Mouse (Mus musculus): ENCODE measurements around the gene Rem1. TPM values are rescaled to one million over a fixed set of nuclear protein-coding genes. Genes with fewer than 3 reads are reported as not detected.
A peak's percentile ranks its signal among the peaks of the same experiment; 100 is the strongest.

Gene Rem1
- polyA plus RNA-seq, 1 experiment = 0.48 TPM

DNA sequence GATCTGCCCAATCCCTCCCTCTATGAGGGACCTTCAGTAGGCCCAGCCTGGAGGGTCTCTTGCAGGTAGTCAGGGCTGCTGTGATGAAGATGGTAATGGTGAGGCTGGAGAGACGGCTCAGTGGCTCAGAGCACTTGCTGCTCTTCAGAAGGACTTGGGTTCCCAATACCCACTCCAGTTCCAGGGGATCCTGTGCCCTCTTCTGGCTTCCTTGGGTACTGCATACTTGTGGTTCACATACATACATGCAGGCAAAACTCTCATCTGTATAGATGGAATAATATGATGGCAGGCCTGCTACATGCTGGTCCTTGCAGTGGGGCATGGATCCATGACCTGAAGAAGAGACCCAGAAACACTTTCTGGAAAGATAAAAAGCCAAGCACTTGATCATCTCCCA lies 18.0 kb upstream of the Rem1 start:
- DNase-seq (ENCODE audit: low read depth) = no peak

DNA sequence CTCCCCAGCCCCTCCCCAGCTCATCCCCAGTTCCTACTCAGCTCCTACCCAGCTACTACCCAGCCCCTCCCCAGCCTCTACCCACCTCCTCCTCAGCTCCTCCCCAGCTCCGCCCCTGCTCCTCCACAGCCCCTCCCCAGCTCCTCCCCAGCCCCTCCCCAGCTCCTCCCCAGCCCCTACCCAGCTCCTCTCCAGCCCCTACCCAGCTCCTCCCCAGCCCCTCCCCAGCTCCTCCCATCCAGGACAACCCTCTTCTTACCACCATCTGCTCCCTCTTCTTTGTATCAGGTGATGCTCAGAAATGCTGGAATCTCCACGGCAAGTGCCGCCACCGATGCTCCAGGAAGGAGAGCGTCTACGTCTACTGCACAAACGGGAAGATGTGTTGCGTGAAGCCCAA lies 14.6 kb upstream of the Rem1 start:
- TF ChIP-seq POLR2A (IDR thresholded peaks at IDR 0.05; ENCODE audit: borderline replicate concordance, extremely low read depth, insufficient read depth, insufficient read length, poor library complexity, severe bottlenecking) (no peak), CTCF (IDR thresholded peaks at IDR 0.05; ENCODE audit: borderline replicate concordance, extremely low read depth, insufficient read depth, insufficient read length) (no peak)
- peak; percentile 44 for DNase-seq (ENCODE audit: low read depth)

More for the DNA sequence above, 18.0 kb upstream of the Rem1 start:
- TF ChIP-seq POLR2A (IDR thresholded peaks at IDR 0.05; ENCODE audit: borderline replicate concordance, extremely low read depth, insufficient read depth, insufficient read length, poor library complexity, severe bottlenecking) (no peak), CTCF (IDR thresholded peaks at IDR 0.05; ENCODE audit: borderline replicate concordance, extremely low read depth, insufficient read depth, insufficient read length) (no peak)

DNA sequence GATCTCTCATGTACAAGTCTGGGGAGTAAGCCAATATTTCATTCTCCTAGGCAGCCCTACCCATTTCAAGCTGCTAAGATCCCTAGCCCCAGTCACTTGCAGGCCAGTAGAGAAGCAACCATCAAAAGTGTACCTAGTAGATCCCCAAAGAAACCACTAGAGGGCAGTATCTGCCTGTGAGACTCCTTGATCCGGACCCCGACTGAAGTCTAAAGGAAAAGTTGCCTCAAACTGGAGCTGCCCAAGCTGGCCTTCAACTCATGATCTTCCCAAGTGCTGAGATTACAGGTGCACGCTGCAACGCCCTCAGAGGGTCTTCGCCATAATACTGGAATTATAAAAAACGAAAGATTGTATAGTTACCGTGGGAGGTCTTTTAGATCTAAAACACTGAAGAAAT lies 11.2 kb upstream of the Rem1 start:
- peak; percentile 85 for TF ChIP-seq CTCF (IDR thresholded peaks at IDR 0.05; ENCODE audit: borderline replicate concordance, extremely low read depth, insufficient read depth, insufficient read length)
- no peak for TF ChIP-seq POLR2A (IDR thresholded peaks at IDR 0.05; ENCODE audit: borderline replicate concordance, extremely low read depth, insufficient read depth, insufficient read length, poor library complexity, severe bottlenecking)

DNA sequence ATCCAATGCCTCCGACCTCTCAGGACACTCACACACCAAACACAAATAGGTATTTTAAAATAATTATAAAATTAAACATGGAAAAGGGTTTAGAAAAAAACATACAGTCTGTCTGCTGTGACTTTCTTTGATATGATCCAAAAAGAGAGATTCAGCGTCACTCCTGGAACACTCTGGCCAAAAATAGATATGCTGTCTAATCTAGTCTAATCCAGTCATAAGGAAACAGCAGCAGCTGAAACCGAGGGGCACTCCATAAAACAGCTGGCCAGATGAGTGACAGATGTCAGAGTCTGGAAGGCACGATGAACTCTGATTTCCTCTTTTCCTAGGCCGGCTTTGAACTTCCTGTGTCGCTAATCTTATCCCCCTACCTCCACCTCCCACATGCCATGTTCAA lies 10.3 kb upstream of the Rem1 start:
- TF ChIP-seq POLR2A (IDR thresholded peaks at IDR 0.05; ENCODE audit: borderline replicate concordance, extremely low read depth, insufficient read depth, insufficient read length, poor library complexity, severe bottlenecking) (no peak), CTCF (IDR thresholded peaks at IDR 0.05; ENCODE audit: borderline replicate concordance, extremely low read depth, insufficient read depth, insufficient read length) (no peak)

More for the DNA sequence above, 11.2 kb upstream of the Rem1 start:
- peak; percentile 87 for DNase-seq (ENCODE audit: low read depth)

DNA sequence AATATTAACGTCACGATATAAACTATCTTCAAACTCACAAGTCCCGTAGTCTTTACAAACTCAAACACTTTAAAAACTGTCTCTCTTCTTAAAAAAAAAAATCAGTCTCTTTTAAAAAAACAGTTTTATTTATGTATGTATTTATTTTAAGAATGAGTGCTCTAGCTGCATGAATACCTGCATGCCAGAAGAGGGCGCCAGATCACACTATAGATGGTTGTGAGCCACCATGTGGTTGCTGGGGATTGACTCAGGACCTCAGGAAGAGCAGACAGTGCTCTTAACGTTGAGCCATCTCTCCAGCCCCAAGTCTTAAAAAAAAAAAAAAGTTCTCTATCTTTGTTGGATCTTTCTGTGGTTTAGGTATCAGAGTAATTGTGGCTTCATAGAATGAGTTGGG lies 9.4 kb upstream of the Rem1 start:
- no peak for DNase-seq (ENCODE audit: low read depth)
- no peak for TF ChIP-seq POLR2A (IDR thresholded peaks at IDR 0.05; ENCODE audit: borderline replicate concordance, extremely low read depth, insufficient read depth, insufficient read length, poor library complexity, severe bottlenecking)
- TF ChIP-seq CTCF (IDR thresholded peaks at IDR 0.05; ENCODE audit: borderline replicate concordance, extremely low read depth, insufficient read depth, insufficient read length) = peak; percentile 37; the same call in 1 of the 2 replicates

More for the DNA sequence above, 10.3 kb upstream of the Rem1 start:
- no peak for DNase-seq (ENCODE audit: low read depth)

DNA sequence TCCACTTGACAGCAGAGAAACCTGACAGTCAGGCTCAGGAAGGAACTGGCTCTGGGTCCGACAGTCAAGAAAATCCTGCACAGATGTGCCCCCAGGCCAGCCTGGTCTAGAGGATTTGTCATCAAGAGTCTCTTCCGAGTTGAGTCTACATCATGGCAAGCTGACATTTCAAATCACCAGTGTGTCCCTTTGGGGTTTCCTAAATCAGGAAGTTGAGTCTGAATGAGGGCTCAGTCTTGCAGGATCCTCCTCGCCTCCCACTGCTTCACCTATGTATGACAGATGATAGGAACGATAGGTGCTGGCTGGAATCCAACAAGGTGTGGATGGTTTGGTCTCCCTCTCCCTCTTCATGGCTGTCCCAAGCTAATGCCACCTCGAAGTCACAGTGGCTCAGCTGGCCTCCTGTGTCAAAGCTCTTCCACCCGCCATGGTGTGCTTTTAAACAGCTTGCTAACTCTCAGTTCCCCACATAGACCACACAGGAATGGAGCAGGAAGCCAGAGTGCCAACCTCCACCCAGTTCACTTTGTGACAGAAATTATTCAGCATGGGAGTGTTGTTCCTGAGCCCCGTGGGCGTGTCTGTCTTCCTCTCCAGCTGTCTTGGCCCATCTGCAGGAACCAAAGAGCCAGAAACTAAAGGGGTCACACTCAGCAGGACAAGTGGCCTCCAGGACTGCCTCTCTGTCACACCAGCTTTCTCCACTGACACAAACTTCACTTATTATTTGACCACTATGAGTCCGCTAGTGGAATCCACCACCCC lies 6.2 kb upstream of the Rem1 start:
- TF ChIP-seq CTCF (IDR thresholded peaks at IDR 0.05; ENCODE audit: borderline replicate concordance, extremely low read depth, insufficient read depth, insufficient read length) = no peak
- no peak for TF ChIP-seq POLR2A (IDR thresholded peaks at IDR 0.05; ENCODE audit: borderline replicate concordance, extremely low read depth, insufficient read depth, insufficient read length, poor library complexity, severe bottlenecking)
- DNase-seq (ENCODE audit: low read depth) = no peak

DNA sequence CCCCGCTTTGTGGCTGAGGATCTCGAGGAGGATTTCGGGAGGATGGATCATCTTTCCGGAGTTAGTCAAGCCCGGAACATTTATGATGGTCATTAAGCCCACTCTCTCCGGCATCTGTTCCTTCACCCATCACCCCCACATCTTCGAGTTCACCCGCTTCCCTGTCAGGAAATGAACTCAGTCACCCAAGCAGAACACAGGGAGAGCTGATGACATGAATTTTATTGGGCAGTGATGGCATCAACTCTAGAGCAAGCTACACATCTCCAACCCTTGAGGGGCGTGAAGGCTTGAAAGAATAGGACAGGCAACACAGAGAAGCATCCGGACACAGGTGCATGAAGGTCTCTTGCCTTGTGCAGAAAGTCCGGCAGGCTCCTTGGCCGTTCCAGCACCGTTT lies 4.6 kb upstream of the Rem1 start:
- TF ChIP-seq CTCF (IDR thresholded peaks at IDR 0.05; ENCODE audit: borderline replicate concordance, extremely low read depth, insufficient read depth, insufficient read length) = no peak
- DNase-seq (ENCODE audit: low read depth) = no peak

DNA sequence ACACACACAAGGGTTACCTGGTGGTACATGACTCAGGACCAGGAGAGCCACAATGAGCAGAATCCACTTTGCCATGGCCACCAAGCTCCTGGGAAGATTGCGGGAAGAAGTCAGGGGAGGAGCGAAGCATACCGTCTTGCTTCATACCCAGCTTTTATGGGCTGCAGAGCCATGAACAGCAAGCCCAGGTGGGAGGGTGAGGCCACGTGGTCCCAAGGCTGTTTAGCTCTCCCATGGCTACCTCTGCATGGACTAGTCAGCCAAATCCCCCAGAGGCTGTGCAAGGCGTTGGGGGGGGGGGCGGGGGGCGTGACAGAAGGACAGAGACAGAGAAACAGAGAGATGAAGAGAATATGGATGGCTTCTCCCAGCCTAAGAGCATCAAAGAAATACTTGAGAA lies 3.8 kb upstream of the Rem1 start, which contains the start of gene Defb25:
TSS of gene Defb25 (minus strand) at position 101 of the 400 bp plus-strand sequence.
- TF ChIP-seq CTCF (IDR thresholded peaks at IDR 0.05; ENCODE audit: borderline replicate concordance, extremely low read depth, insufficient read depth, insufficient read length) (no peak), POLR2A (IDR thresholded peaks at IDR 0.05; ENCODE audit: borderline replicate concordance, extremely low read depth, insufficient read depth, insufficient read length, poor library complexity, severe bottlenecking) (no peak)
- no peak for DNase-seq (ENCODE audit: low read depth)

DNA sequence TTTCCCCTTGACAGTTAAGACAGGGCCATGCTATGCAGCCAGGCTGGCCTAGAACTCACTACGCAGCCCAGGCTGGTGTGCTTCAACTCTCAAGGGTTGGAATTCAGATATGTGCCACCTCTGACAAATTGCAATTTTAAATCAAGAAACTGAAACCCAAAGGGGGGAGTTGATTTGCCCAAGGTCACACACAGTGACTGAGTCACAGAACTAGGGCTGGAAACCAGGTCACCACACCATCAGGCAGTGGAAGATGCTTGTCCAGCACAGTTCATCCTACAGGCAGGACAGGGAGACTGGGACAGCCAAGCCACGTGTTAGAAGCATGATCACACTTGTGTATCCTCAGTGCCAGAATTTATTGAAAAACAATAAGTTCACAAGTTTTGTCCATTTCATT lies 2.2 kb upstream of the Rem1 start:
- TF ChIP-seq POLR2A (IDR thresholded peaks at IDR 0.05; ENCODE audit: borderline replicate concordance, extremely low read depth, insufficient read depth, insufficient read length, poor library complexity, severe bottlenecking) (no peak), CTCF (IDR thresholded peaks at IDR 0.05; ENCODE audit: borderline replicate concordance, extremely low read depth, insufficient read depth, insufficient read length) (no peak)
- no peak for DNase-seq (ENCODE audit: low read depth)

DNA sequence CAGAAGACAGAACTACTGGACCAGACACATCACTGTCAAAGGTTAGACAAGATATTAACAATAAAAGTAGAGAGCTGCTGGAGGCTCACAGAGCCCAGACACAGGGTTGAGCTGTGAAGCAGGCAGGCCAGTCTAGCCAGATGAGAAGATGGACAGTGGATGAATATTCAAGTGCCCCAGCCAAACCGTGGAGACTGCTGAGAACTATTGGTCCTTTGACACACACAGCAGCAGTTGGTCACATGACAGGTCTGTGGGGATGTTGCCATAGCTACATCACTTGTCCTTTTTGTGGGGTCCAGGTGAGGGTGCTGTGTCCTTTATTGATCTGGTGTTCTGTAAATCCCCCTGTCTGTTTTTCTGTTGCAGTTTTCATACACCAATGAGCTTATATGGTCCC lies 1.5 kb upstream of the Rem1 start:
- peak; percentile 68 for DNase-seq (ENCODE audit: low read depth)
- TF ChIP-seq POLR2A (IDR thresholded peaks at IDR 0.05; ENCODE audit: borderline replicate concordance, extremely low read depth, insufficient read depth, insufficient read length, poor library complexity, severe bottlenecking) = no peak
- no peak for TF ChIP-seq CTCF (IDR thresholded peaks at IDR 0.05; ENCODE audit: borderline replicate concordance, extremely low read depth, insufficient read depth, insufficient read length)

DNA sequence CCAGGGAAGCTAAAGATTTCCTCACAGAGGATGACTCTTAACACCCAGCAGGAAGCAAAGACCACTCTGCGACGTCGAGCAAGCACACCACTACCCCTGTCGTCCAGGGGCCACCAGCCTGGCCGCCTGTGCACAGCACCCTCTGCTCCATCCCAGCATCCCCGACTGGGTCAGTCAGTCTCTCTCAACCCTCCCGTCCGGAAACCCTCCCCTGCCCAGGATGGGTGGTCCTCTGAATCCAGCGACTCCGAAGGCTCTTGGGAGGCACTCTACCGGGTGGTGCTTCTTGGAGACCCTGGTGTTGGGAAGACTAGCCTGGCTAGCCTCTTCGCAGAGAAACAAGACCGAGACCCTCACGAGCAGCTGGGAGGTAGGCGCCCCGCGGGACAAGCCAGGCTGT lies 1.3 kb downstream of the Rem1 start:
- TF ChIP-seq POLR2A (IDR thresholded peaks at IDR 0.05; ENCODE audit: borderline replicate concordance, extremely low read depth, insufficient read depth, insufficient read length, poor library complexity, severe bottlenecking) = no peak
- no peak for TF ChIP-seq CTCF (IDR thresholded peaks at IDR 0.05; ENCODE audit: borderline replicate concordance, extremely low read depth, insufficient read depth, insufficient read length)

DNA sequence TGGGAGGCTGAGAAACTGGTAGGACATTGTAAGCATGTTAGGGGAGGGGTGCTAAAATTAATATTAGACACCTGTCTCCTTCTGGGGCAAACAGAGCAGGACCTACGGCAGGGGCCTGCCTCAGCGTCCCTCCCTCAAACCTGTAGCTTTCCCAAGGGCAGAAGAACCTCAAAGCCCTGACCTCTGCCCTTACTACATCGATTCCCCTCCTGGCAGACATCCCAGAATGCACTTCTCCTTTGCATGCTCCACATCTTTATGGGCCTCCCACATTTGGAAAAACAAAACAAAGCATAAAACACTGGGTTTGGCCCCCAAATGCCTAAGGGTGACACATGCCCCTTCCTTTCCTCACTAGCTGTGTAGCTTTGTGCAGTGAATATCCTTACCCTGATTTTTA lies 2.5 kb downstream of the Rem1 start:
- TF ChIP-seq CTCF (IDR thresholded peaks at IDR 0.05; ENCODE audit: borderline replicate concordance, extremely low read depth, insufficient read depth, insufficient read length) = no peak
- no peak for TF ChIP-seq POLR2A (IDR thresholded peaks at IDR 0.05; ENCODE audit: borderline replicate concordance, extremely low read depth, insufficient read depth, insufficient read length, poor library complexity, severe bottlenecking)
- no peak for DNase-seq (ENCODE audit: low read depth)

More for the DNA sequence above, 1.3 kb downstream of the Rem1 start:
- no peak for DNase-seq (ENCODE audit: low read depth)
